Mouse (Mus musculus) E14TG2a.4 (cell line): ENCODE results near the gene Nkain2.

Source experiments
- CTCF ChIP-seq: conservative IDR thresholded peaks from 2 replicates; pipeline ENCODE4 v1.5.1; 2014; ENCODE audit warnings: low read length
- NANOG ChIP-seq: IDR thresholded peaks from 2 replicates; pipeline ENCODE4 v1.6.1; 2014; ENCODE audit warnings: borderline replicate concordance, low read length, mixed read lengths
- POU5F1 ChIP-seq: IDR thresholded peaks from 2 replicates; pipeline ENCODE4 v1.6.1; 2014; ENCODE audit warnings: low read length, borderline replicate concordance

DNA sequence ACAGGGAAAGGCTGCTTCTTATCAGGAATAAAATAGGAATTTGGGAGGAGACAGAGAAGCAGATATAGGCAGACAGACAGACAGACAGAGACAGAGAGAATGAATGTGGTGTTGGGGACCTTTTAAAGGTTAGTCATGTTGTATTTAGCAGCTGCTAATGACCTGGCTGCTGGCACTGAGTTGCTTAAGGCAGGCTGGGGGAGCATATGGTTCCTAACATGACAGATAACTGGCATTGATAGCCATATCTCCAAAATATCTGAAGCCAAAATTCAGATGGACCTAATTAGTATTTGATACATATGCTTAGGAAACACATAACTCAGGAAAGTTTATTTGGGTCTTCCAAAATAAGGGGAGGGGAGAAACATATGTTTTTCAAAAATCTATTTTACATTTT lies 285.8 kb downstream of the Nkain2 start:
- no peak for TF ChIP-seq CTCF
- TF ChIP-seq POU5F1: no peak
- TF ChIP-seq NANOG: no peak
